Mouse (Mus musculus): ENCODE data around the gene Plpp3. TPM values are rescaled to one million over a fixed set of nuclear protein-coding genes. Genes with fewer than 3 reads are reported as not detected.

Gene Plpp3
- polyA plus RNA-seq, 1 experiment from 2014 or later, result 81.9 TPM

- no peaks in the 10 kb centered on the region for H3K9me3 ChIP-seq
- no peak overlapping the region for H3K27ac ChIP-seq
- no peak overlapping the region for H3K9ac ChIP-seq
- ATAC-seq (ENCODE audit: low FRiP score), result no peak
- 0 out of 2 replicates have a peak, but pooled peaks cover 3% of the 10 kb centered on the region for H3K27me3 ChIP-seq
- no peaks in the 10 kb centered on the region for H3K36me3 ChIP-seq
- 87% methylated on average over 4 of the region's 4 CpGs for WGBS
- peaks cover 9% of the 10 kb centered on the region for H3K4me1 ChIP-seq (replicated peaks)
- H3K4me2 ChIP-seq, result no peak overlapping the region
- no peak overlapping the region for H3K4me3 ChIP-seq
Measured at GRCm38 (mm10) chr4:105273486-105273885, 116.3 kb downstream of the Plpp3 start.

GRCm38 (mm10) chr4:105275616-105276015, 118.5 kb downstream of the Plpp3 start:
- Histone ChIP-seq H3K9me3 (no peaks in the 10 kb centered on the region), H3K9ac (0 out of 2 replicates have a peak overlapping the region, but pooled peaks have one; percentile 29), H3K36me3 (no peaks in the 10 kb centered on the region), H3K4me1 (replicated peaks) (peaks cover 9% of the 10 kb centered on the region), H3K27me3 (0 out of 2 replicates have a peak, but pooled peaks cover 3% of the 10 kb centered on the region), H3K4me2 (no peak overlapping the region), H3K4me3 (no peak overlapping the region), H3K27ac (no peak overlapping the region)
- 31% methylated on average over 3 of the region's 3 CpGs for WGBS
- ATAC-seq (ENCODE audit: low FRiP score), result no peak

- Histone ChIP-seq H3K4me3 (no peak overlapping the region), H3K9me3 (no peaks in the 10 kb centered on the region), H3K4me2 (no peak overlapping the region), H3K27me3 (0 out of 2 replicates have a peak, but pooled peaks cover 3% of the 10 kb centered on the region), H3K36me3 (no peaks in the 10 kb centered on the region), H3K27ac (no peak overlapping the region), H3K4me1 (replicated peaks) (peaks cover 9% of the 10 kb centered on the region), H3K9ac (0 out of 2 replicates have a peak overlapping the region, but pooled peaks have one; percentile 29)
- ATAC-seq (ENCODE audit: low FRiP score), result no peak
- 31% methylated on average over 14 of the region's 14 CpGs for WGBS
Measured at GRCm38 (mm10) chr4:105276062-105276795, 119.1 kb downstream of the Plpp3 start.

GRCm38 (mm10) chr4:105278161-105278560, 121.0 kb downstream of the Plpp3 start:
- ATAC-seq (ENCODE audit: low FRiP score), result no peak
- Histone ChIP-seq H3K27me3 (0 out of 2 replicates have a peak, but pooled peaks cover 3% of the 10 kb centered on the region), H3K9me3 (no peaks in the 10 kb centered on the region), H3K4me2 (no peak overlapping the region), H3K36me3 (no peaks in the 10 kb centered on the region), H3K4me3 (no peak overlapping the region), H3K27ac (no peak overlapping the region), H3K9ac (no peak overlapping the region), H3K4me1 (replicated peaks) (peaks cover 28% of the 10 kb centered on the region)
- 71% methylated on average over 9 of the region's 9 CpGs for WGBS

GRCm38 (mm10) chr4:105278571-105279410, 121.6 kb downstream of the Plpp3 start:
- peaks cover 28% of the 10 kb centered on the region for H3K4me1 ChIP-seq (replicated peaks)
- H3K9me3 ChIP-seq, result no peaks in the 10 kb centered on the region
- H3K4me3 ChIP-seq, result no peak overlapping the region
- no peaks in the 10 kb centered on the region for H3K36me3 ChIP-seq
- 0 out of 2 replicates have a peak, but pooled peaks cover 3% of the 10 kb centered on the region for H3K27me3 ChIP-seq
- ATAC-seq (ENCODE audit: low FRiP score), result no peak
- no peak overlapping the region for H3K4me2 ChIP-seq
- no peak overlapping the region for H3K27ac ChIP-seq
- H3K9ac ChIP-seq, result no peak overlapping the region
- whole genome bisulfite sequencing, result 92% methylated on average over 15 of the region's 15 CpGs

GRCm38 (mm10) chr4:105279806-105280205, 122.7 kb downstream of the Plpp3 start:
- Histone ChIP-seq H3K4me2 (no peak overlapping the region), H3K4me3 (no peak overlapping the region), H3K27ac (no peak overlapping the region), H3K4me1 (replicated peaks) (peaks cover 28% of the 10 kb centered on the region), H3K36me3 (no peaks in the 10 kb centered on the region), H3K9ac (no peak overlapping the region), H3K9me3 (no peaks in the 10 kb centered on the region), H3K27me3 (0 out of 2 replicates have a peak, but pooled peaks cover 3% of the 10 kb centered on the region)
- WGBS, result 62% methylated on average over 4 of the region's 4 CpGs
- ATAC-seq (ENCODE audit: low FRiP score), result no peak

GRCm38 (mm10) chr4:105281751-105282231, 124.6 kb downstream of the Plpp3 start:
- no peak overlapping the region for H3K9ac ChIP-seq
- H3K4me3 ChIP-seq, result no peak overlapping the region
- peaks cover 19% of the 10 kb centered on the region for H3K4me1 ChIP-seq (replicated peaks)
- H3K4me2 ChIP-seq, result no peak overlapping the region
- H3K27me3 ChIP-seq, result 0 out of 2 replicates have a peak, but pooled peaks cover 3% of the 10 kb centered on the region
- no peaks in the 10 kb centered on the region for H3K36me3 ChIP-seq
- WGBS, result 9% methylated on average over 7 of the region's 7 CpGs
- no peaks in the 10 kb centered on the region for H3K9me3 ChIP-seq
- H3K27ac ChIP-seq, result no peak overlapping the region
- ATAC-seq (ENCODE audit: low FRiP score), result peak; percentile 71

Other genes with a start within 250 kb of the Plpp3 start
- gene Fyb2, start 243.9 kb upstream of the Plpp3 start, polyA plus RNA-seq (2015; fragmentation: Nextera tagmentation; extraction: Ambion mirVana), result 0.05 and 0.22 TPM in 2 replicates
- gene Prkaa2, start 47.5 kb upstream of the Plpp3 start, polyA plus RNA-seq (2015; fragmentation: Nextera tagmentation; extraction: Ambion mirVana), result 11.5 and 11.9 TPM in 2 replicates